Mouse (Mus musculus): ENCODE results near the gene Scn4b. TPM values are rescaled to one million over a fixed set of nuclear protein-coding genes. Genes with fewer than 3 reads are reported as not detected.
A peak's percentile ranks its signal among the peaks of the same experiment; 100 is the strongest.

Scn4b gene
- polyA plus RNA-seq, 1 experiment = 17.4 TPM

DNA sequence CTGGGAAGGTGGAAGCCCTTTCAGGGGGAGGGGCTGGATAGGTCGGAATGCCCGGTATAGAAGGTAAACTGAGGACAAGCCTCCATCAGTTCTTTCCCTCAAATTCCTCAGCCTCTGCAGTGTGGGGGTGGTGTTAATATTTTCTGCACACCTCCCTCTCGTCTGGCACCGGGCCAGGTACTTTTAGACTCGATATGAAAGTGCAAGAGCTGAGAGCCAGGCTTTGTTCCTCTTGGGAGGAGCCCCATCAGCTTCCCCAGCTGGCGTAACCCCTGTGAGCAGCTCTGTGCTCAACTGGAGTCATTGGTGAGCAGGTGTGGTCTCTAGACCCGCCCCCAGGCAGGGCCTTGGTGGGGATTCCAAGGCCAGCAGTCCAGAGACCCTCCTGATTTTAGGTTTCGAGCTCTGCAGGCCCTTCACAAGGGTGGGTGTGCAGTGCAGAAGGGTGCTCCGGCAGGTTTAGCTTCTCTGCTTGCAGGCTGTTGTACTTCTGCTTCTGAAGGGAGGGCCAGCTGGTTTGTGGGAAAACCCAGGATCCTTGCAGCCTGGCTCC is 15.9 kb upstream of the Scn4b start:
- DNase-seq (ENCODE audit: extremely low spot score in 1 of 2, low spot score in 1 of 2) = peak; percentile 88 to 92

DNA sequence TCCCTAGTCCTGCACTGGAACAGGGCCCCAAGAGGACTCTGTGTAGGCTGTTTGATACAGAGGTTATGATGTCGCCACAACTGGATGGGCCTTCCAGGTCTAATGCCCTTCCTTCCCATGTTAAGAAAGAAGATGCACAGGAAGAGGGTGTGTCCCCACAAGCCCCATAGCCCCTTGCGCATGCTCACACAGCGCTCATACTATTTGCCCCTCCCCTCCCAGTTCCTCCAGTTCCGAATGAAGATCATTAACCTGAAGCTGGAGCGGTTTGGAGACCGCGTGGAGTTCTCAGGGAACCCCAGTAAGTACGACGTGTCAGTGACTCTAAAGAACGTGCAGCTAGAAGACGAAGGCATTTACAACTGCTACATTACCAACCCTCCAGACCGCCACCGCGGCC is 13.0 kb upstream of the Scn4b start:
- no peak for DNase-seq (ENCODE audit: extremely low spot score in 1 of 2, low spot score in 1 of 2)

DNA sequence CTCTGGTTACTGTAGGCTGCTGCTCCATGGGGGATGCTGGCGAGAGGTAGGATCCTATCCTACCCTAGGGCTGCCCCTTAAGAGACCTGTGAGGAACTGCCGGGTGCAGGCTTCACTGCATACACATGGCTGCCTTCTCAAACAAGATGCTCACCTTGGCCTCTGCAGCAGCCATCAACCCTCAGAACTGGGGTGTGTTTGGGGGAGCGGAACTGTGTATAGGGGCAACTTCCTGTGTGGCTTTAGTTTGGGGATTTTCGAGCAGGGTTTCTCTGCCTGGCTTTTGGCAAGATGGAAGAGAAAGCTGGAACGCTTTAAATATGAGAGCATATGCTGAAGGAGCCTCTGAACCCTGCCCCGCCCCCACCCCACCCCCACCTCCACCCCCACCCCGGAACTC is 11.3 kb upstream of the Scn4b start:
- no peak for DNase-seq (ENCODE audit: extremely low spot score in 1 of 2, low spot score in 1 of 2)

DNA sequence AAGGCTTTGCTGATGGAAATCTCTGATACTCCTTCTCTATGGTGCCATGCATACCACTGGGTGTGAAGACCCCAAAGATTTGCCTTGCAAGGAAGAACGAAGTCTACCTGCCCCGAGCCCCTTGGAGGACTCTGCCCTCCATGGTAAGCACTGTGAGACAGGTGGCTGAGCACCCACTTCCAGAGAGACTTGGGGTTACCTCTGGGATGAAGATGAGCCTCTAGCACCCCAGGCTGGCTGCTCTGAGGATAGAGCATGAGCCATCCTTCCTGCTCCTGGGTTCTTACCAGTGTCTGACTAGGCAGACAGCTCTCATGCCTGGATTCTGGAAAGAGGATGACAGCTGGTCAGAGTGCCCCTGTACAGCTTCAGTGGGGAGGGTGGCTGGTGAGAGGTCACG is 8.1 kb upstream of the Scn4b start:
- DNase-seq (ENCODE audit: extremely low spot score in 1 of 2, low spot score in 1 of 2) = no peak

DNA sequence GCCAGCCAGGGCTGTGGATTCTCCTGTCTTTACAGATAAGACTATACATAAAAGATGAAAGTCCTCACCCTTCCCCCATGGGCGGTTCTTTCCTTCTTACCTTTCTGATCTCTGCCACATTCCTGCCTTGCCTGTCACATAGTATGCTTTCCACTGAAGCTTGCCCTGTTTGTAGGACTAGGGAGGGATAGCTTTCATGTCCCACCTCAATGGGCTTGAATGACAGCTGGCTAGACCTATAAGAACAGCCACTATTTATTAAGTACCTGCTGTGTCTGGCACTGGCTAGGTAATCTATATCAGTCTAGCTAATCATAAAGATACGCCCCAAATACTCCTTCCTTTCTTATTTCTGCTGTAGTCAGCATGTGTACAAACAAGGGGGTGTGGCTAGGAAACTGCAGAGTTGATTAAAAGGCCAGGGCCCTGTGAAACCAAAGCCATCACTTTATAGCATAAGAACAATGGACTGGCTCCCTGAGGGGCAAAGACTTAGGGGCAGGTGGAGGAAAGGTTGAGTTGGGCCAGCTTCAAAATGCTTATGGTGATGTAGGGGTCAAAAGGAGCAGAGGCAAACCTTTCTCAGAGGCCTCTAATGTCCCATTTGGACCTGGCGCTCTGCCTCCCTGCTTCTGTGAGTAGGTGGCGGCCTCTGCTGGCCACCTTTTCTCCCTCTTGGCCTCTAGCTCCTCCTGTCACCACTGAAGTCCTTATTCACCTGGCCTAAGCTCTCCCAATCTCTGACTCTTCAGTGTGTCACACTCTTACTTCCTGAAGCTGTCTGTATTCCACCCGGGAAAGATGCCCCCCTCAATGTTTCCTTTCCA is 4.5 kb upstream of the Scn4b start:
- no peak for DNase-seq (ENCODE audit: extremely low spot score in 1 of 2, low spot score in 1 of 2)

DNA sequence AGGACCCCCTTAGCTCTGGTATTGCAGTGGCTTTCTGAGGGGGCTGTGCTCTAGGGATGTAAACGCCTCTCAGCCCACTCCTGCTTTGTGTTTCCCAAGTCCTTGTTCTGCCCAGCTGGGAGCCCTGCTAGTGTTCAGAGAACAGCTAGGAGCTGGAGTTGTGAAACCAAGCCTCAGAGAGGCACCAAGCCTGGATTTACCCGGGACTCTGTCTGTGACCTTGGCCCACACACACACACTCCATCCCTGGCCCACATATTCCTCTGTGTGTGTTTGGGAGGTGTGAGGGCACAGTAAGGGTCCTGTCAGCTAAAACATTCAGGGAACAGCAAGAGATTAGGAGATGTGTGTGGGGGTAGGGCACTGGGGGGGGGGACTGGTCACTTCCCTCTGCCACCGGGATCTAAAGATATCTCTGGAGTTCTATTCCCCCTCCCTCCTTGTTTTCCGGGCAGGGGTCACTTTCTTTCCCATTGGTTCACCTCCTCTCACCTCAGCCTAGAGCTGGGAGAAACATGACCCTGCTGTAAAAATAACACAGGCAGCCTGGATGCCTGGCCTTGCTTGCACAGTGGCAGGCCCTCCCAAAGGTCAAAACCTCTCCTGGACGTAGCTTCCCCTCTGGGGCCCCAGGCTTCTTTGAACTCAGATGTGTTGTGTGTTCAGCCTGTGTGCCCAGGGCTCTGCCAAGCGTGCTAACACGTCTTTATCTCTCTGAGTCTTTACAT is 1.6 kb upstream of the Scn4b start:
- no peak for DNase-seq (ENCODE audit: extremely low spot score in 1 of 2, low spot score in 1 of 2)

DNA sequence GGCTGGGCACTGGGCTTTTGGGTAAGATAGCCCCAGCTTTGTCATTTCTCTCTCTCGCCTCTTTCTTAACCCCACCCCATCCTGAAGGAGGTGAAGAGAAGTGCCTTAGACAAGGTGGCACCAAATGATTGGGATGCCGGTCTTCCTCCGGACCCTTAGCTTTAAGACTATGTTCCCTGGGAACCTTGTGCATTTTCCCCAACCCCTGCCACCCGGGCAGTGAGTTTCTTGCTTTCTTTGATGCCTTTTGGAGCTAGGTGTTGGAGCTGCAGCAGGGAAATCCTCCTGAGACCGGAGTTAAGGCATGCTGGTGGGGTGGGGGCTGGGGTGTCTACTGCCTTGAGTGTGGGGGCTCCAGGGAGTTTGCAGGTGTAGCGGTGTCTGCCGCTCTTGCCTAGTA is 887 bp downstream of the Scn4b start:
- DNase-seq (ENCODE audit: extremely low spot score in 1 of 2, low spot score in 1 of 2) = no peak

DNA sequence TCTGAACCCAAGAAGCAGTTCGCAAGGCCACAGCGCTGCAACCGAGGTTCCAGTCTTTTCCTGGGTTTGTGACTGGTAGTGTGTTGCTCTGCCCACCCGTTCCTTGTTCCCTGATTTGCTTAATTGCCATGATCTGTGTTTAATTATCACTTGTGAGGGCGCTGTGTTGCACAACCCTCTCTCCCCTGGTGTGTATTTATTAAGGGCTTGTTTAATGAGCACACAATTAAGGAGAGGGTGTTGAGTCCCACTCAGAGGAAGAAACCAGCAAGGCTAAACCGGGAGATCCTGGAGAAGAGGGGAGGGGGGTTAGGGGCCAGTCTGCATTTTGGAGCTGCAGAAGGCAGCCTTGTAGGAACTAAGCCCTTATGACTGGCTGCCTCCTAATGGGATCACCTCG is 2.8 kb downstream of the Scn4b start:
- no peak for DNase-seq (ENCODE audit: extremely low spot score in 1 of 2, low spot score in 1 of 2)

DNA sequence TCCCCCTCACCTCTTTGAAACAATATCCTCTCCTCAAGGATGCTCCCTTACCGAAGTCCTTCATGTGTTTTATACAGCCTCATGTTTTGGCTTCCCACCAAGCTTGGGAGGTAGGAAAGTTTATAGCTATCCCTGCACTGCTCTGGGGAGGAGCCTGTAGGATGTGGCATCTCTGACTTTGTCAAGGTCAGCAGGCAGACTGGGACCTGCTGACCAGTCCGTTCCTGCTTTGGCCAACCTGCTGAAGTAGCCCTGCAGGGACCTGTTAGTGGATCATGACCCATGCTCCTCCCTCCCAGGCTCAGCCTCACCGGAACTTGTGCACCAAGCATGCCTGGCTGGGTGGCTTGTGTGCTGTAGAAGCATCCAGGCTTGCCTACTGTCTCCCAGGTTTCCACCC is 4.5 kb downstream of the Scn4b start:
- DNase-seq (ENCODE audit: extremely low spot score in 1 of 2, low spot score in 1 of 2) = no peak

DNA sequence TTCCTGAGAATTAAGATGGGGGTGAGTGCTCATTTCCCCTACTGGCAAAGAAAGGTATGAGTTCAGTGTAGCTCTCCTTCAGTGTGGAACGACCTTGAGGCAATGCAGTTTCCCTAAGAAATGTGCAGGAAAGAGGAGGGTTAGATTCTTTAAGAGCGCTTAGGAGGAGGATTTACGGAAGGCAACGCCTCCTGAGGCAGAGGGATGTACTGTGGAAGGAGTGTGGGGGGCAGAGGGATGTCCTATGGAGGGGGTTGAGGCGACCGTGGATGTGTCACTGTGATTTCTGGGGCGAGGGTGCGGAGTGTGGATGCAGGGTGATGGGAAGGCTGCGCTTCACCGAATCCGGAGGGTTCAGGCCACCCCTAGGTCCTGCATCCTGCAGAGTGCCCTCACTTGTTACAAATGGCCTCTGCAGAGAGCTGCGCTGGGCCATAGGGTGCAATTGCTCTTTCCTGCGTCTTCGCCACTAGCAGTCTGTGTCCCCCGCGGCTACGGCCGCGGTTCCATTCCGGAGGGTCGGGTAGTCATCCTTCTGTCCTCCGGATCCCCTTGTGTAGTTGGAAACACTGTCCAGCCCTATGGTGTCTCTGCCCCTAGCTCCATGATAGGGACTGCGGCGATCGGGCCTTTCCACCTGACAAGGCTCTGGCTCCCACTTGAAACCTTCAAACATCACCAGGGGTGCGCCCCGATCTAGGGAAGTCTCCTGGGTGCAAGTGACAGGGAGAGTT is 7.5 kb downstream of the Scn4b start:
- peak in 1 of 2 experiments; percentile 60 for DNase-seq (ENCODE audit: extremely low spot score in 1 of 2, low spot score in 1 of 2)

DNA sequence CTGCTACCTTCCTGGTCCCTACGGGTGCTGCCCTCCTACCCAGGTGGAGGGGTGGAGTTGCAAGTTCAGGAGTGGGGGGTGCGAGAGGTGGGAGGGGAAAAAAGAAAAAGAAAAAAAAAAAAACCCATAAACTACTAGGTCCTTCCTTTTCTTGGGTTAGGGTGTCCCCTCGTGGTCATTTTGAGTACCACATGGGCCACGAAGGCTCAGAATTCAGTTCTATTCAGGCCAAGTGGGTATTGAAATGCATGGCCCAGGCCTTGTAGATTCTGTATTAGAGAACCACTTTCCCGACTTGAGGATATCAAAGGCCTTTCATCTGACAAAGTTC is 8.0 kb downstream of the Scn4b start:
- peak in 1 of 2 experiments; percentile 93 for DNase-seq (ENCODE audit: extremely low spot score in 1 of 2, low spot score in 1 of 2)

DNA sequence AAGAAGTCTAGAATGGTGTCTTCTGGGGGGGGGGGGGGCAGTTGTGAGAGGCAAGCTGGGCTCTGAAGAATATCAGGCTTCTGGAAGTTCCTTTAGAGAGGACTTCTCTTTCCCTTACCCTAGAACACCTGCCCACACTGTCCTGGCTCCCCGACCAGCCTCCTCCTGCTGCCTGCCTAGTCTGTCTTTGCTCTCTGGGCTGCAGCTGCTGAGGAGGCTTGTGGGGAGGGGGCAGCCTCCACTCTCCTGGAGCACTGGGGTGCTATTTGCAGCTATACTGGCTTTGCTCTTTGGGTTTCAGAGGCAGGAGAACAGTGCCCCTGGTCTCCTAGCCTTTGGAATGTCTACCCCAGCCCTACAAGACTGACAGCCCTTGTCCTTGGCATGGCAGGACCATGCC is 12.7 kb downstream of the Scn4b start:
- no peak for DNase-seq (ENCODE audit: extremely low spot score in 1 of 2, low spot score in 1 of 2)

DNA sequence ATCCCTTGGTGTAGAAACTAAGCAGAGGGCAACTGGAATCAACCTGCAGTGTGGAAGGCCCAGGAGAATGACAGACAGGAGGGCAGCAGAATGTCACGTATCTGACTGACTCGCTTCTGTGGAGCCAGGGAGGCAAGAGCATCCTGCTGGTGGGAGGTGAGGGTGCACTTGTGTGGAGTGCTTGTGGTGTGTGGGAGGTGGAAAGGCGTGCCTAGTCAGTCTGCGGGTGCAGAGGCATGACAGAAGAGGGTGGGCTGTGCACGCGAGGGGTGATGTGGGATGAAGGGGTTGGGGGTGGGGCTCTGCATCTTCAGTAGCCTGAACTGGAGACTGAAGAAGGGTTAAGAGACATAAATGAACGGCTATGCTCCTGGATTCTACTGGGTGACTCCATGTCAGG is 15.2 kb downstream of the Scn4b start:
- no peak for DNase-seq (ENCODE audit: extremely low spot score in 1 of 2, low spot score in 1 of 2)

DNA sequence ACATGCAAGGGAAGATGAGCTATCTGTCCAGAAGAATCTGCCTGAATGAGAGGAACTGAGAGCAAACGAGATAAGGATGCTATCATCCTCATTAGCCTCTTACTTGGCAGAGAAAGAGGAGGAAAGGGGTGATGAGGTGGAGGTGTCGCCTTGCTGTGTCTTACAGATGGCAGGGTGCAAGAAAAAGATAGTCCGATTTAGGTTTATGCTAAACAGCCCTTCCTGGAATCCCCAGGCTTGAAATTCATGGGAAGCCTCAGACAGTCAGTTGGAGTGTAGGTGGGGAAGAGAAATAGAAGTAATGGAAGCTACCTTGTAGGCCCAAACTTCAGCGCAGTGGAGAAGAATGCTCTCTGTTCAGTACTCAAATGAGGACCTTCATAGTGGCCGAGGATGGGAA is 29.7 kb downstream of the Scn4b start:
- peak in 1 of 2 experiments; percentile 53 for DNase-seq (ENCODE audit: extremely low spot score in 1 of 2, low spot score in 1 of 2)

DNA sequence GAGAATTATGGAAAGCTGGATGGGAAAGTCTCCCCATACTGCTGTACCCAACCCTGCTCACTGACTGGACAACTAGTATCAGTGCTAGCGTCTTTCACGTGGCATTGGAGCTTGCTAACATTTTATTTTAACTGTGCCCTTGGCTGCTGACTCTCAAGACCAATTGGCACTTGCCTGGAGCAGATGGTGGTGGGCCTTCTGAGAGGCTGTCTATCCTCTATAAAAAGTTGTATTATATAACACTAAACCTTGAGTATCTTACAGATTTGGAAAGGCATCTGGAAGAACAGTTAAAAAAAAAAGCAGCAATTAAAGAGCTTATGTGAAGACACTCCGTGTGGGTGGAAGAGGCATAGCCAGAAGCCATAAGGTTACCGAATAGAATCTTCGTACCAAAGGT is 32.0 kb downstream of the Scn4b start:
- DNase-seq (ENCODE audit: extremely low spot score in 1 of 2, low spot score in 1 of 2) = peak; percentile 74 to 75

DNA sequence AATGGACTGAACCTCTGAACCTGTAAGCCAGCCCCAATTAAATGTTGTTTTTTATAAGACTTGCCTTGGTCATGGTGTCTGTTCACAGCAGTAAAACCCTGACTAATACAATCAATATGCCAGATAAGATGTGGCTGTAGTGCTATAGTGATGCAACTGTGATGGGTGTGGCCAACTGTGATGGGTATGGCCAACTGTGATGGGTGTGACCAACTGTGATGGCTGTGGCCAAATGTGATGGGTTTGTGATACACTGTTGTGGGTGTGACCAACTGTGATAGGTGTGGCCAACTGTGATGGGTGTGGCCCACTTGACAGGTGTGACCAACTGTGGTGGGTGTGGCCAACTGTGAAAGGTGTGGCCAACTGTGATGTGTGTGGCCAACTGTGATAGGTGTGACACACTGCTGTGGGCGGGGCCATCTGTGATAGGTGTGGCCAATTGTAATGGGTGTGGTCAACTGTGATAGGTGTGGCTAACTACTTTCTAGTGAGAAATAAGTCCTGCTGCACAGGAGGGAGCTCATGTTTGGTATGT is 32.9 kb downstream of the Scn4b start:
- no peak for DNase-seq (ENCODE audit: extremely low spot score in 1 of 2, low spot score in 1 of 2)

DNA sequence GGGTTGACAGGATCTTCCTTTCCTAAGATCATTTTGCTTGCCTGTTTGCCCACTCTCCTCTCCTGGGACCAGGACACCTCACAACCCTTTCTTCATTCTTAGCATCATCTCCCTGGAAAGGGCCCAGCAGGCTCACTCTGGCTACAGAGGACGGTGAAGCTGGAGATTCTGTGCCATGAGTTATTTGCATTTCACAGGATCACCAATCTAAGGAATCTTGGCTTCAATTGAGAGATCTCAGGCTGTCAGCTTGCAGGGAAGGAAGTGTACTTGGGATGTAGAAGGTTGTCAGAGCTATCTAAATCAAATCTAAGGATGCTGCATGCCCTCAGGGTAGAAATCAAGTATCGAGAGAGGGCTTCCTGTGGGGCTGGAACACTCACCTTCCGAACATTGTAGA is 35.3 kb downstream of the Scn4b start:
- no peak for DNase-seq (ENCODE audit: extremely low spot score in 1 of 2, low spot score in 1 of 2)

DNA sequence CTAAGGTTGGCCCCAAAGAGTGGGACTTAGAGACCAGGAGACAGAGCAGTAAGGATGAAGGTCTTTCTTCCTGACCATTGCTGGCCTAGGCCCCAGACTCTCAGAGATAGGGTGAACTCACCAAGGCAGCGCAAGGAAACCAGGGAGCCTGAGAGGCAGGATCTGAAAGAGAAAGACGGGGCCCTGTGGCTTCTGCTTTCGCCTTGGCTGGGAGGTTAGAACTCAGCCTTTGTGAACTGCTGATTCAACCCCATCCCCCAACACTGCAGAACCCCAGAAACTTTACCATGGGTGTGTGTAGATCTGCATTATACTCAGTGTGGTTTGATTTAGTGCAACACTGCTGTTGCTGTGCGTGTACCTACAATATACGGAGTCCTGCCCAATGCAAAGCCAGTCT is 41.1 kb downstream of the Scn4b start:
- DNase-seq (ENCODE audit: extremely low spot score in 1 of 2, low spot score in 1 of 2) = no peak

DNA sequence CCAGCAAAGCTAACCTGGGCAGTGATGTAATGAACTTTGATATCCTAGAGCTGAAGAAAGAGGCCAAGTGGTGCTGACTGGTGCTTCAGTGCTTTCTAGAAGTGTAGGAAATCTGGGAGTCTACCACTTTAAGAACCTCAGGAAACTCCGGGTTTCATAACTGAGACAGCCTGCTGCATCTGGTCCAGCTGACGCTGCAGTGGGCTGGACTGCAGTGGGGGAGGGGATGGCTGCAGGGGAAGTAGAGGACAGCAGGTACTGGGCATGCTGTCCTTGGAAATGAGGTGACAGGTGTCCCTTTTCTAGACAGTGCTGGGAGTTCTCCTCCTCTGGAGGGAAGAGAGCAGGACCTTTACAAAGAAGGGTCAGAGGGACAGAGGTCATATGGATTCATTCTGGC is 43.6 kb downstream of the Scn4b start, which contains the start of gene BC049352:
BC049352 (plus strand) TSS at position 238 of the 400 bp plus-strand sequence.
- DNase-seq (ENCODE audit: extremely low spot score in 1 of 2, low spot score in 1 of 2) = peak in 1 of 2 experiments; percentile 49

DNA sequence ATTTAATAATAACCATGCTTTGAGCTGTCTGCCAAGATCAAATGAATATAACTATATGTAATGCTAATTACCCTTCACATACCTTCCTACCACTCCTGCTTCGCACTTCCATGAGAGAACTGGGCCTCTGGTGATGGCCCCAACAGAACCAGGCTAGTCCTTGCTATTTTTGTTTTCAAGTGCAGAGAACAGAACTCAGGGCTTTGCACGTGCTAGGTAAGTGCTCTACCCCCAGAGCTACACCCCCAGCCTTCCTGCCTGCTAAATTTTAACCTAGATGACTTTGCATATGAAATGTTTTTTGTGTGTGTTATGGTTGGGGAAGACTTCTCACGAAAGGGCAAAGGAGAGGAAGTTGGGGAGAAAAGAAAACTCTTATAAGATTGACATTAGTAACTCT is 44.3 kb downstream of the Scn4b start:
- no peak for DNase-seq (ENCODE audit: extremely low spot score in 1 of 2, low spot score in 1 of 2)

DNA sequence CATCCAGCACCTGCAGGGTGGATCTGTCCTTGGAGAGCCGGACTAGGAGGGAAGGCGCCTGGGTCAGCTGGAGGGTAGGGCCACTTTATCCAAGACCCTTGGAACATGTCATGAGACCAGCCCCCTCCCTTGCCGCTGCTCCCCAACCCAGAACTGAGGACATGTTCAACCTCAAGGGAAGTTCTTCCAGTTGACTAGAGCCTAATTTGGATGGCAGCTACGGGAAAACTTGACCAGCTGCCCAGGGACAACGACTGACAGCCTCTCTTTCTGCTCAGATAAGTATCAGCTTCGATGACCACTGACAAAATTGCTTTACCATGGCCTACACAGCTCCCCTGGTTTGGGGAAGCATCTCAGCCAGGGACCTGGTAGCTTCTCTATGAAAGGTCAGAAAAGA is 45.1 kb downstream of the Scn4b start:
- no peak for DNase-seq (ENCODE audit: extremely low spot score in 1 of 2, low spot score in 1 of 2)

All from frontal cortex, adult 2 months (tissue).